Mouse (Mus musculus) myocyte (in vitro differentiated cells): ENCODE measurements around the gene Mus81. TPM values are rescaled to one million over a fixed set of nuclear protein-coding genes. Genes with fewer than 3 reads are reported as not detected.

Experiments
- H3K27me3 ChIP-seq: one replicate; pipeline ENCODE4 v1.6.1; 2011; ENCODE audit not compliant: control insufficient read depth, insufficient read depth, insufficient read length
- H3K36me3 ChIP-seq: one replicate; pipeline ENCODE4 v1.6.1; 2011; ENCODE audit not compliant: control insufficient read depth, insufficient read depth
- H3K4me2 ChIP-seq: one replicate; pipeline ENCODE4 v1.6.1; 2011; ENCODE audit warnings: low read depth, control low read depth
- H3K4me3 ChIP-seq: one replicate; pipeline ENCODE4 v1.5.1; 2011; ENCODE audit warnings: mild to moderate bottlenecking, control low read depth, moderate library complexity
- H3K79me2 ChIP-seq: one replicate; pipeline ENCODE4 v1.6.1; 2011; ENCODE audit not compliant: control insufficient read depth, insufficient read depth
- H3ac ChIP-seq: one replicate; pipeline ENCODE4 v1.6.1; 2011; ENCODE audit not compliant: control insufficient read depth, insufficient read length
- CEBPB ChIP-seq: IDR thresholded peaks from 2 replicates; pipeline ENCODE4 v1.6.1; 2011; ENCODE audit warnings: mild to moderate bottlenecking, moderate library complexity; ENCODE audit not compliant: poor library complexity, insufficient read depth, severe bottlenecking
- E2F4 ChIP-seq: IDR thresholded peaks from one replicate; pipeline ENCODE4 v1.6.1; 2011; ENCODE audit warnings: mild to moderate bottlenecking, control low read depth, moderate library complexity; ENCODE audit not compliant: insufficient read depth
- MAX ChIP-seq: IDR thresholded peaks from one replicate; pipeline ENCODE4 v1.6.1; 2011; ENCODE audit warnings: low read depth, mild to moderate bottlenecking, control low read depth
- MYOD1 ChIP-seq, 3 experiments: IDR thresholded peaks; one replicate each; pipeline ENCODE4 v1.6.1; 2011; ENCODE audit warnings: control low read depth in 2 of 3, low read depth in 2 of 3, mild to moderate bottlenecking in 2 of 3, moderate library complexity in 1 of 3; ENCODE audit not compliant: insufficient read length in 2 of 3, control insufficient read depth in 1 of 3
- MYOG ChIP-seq, 3 experiments: IDR thresholded peaks; one replicate each; pipeline ENCODE4 v1.6.1; 2011; ENCODE audit warnings: control low read depth in 2 of 3, low read depth in 2 of 3, mild to moderate bottlenecking in 2 of 3; ENCODE audit not compliant: insufficient read length in 2 of 3, control insufficient read depth in 1 of 3, insufficient read depth in 1 of 3
- POLR2A ChIP-seq: IDR thresholded peaks from one replicate; pipeline ENCODE4 v1.6.1; 2011; ENCODE audit warnings: low read depth, mild to moderate bottlenecking, control low read depth, moderate library complexity; ENCODE audit not compliant: insufficient read length
- POLR2AphosphoS2 ChIP-seq: IDR thresholded peaks from one replicate; pipeline ENCODE4 v1.6.1; 2011; ENCODE audit warnings: low read depth, control low read depth; ENCODE audit not compliant: insufficient read length
- REST ChIP-seq: IDR thresholded peaks from one replicate; pipeline ENCODE4 v1.6.1; 2011; ENCODE audit warnings: mild to moderate bottlenecking, control low read depth, moderate library complexity; ENCODE audit not compliant: insufficient read depth, insufficient read length
- SRF ChIP-seq: IDR thresholded peaks from one replicate; pipeline ENCODE4 v1.6.1; 2011; ENCODE audit warnings: low read depth; ENCODE audit not compliant: control insufficient read depth, insufficient read length
- TCF12 ChIP-seq: IDR thresholded peaks from one replicate; pipeline ENCODE4 v1.6.1; 2011; ENCODE audit warnings: mild to moderate bottlenecking, control low read depth; ENCODE audit not compliant: poor library complexity, insufficient read depth, severe bottlenecking
- TCF3 ChIP-seq: IDR thresholded peaks from one replicate; pipeline ENCODE4 v1.6.1; 2011; ENCODE audit warnings: low read depth, control low read depth; ENCODE audit not compliant: insufficient read length
- USF1 ChIP-seq: IDR thresholded peaks from one replicate; pipeline ENCODE4 v1.6.1; 2011; ENCODE audit warnings: low read depth, mild to moderate bottlenecking, control low read depth, moderate library complexity
- polyA plus RNA-seq: library from polyadenylated mRNA; unstranded; fragments of >200 nt; fragmentation: generic; extraction: Trizol; gene quantifications from one replicate; pipeline ENCODE4 v1.2.1, GENCODE M21; 2012; ENCODE audit warnings: missing spikeins

Gene Mus81
- polyA plus RNA-seq, 1 experiment: 66.4 TPM

- peaks cover 23% of the 10 kb centered on the region for H3K36me3 ChIP-seq
- H3K4me3 ChIP-seq: no peak overlapping the region
- no peak overlapping the region for H3K4me2 ChIP-seq
- no peaks in the 10 kb centered on the region for H3K27me3 ChIP-seq
- no peak for TF ChIP-seq MAX
- peak; percentile 75 for TF ChIP-seq POLR2AphosphoS2
- no peak for TF ChIP-seq SRF
- no peak for TF ChIP-seq MYOG (IDR thresholded peaks at IDR 0.05; ENCODE audit: control insufficient read depth in 1 of 3, insufficient read depth in 1 of 3, insufficient read length in 2 of 3, low read depth in 2 of 3)
- no peak for TF ChIP-seq MYOD1 (IDR thresholded peaks at IDR 0.05; ENCODE audit: control insufficient read depth in 1 of 3, insufficient read length in 2 of 3, low read depth in 2 of 3)
- no peak for TF ChIP-seq CEBPB
- no peak for TF ChIP-seq E2F4
- no peak for TF ChIP-seq REST
- TF ChIP-seq USF1: no peak
- H3K79me2 ChIP-seq: peaks cover 14% of the 10 kb centered on the region
- no peak overlapping the region for H3ac ChIP-seq
These were observed 4.5 kb downstream of the Mus81 start for GRCm38 (mm10) chr19:5483386-5484359.

GRCm38 (mm10) chr19:5481398-5481797, 6.8 kb downstream of the Mus81 start:
- Histone ChIP-seq H3K79me2 (peaks cover 7% of the 10 kb centered on the region), H3K36me3 (peaks cover 27% of the 10 kb centered on the region), H3K4me3 (no peak overlapping the region), H3K27me3 (no peaks in the 10 kb centered on the region), H3K4me2 (no peak overlapping the region), H3ac (no peak overlapping the region)
- TF ChIP-seq POLR2A (peak; percentile 25), MYOG (IDR thresholded peaks at IDR 0.05; ENCODE audit: control insufficient read depth in 1 of 3, insufficient read depth in 1 of 3, insufficient read length in 2 of 3, low read depth in 2 of 3) (no peak), POLR2AphosphoS2 (peak; percentile 61), MYOD1 (IDR thresholded peaks at IDR 0.05; ENCODE audit: control insufficient read depth in 1 of 3, insufficient read length in 2 of 3, low read depth in 2 of 3) (no peak)

- Histone ChIP-seq H3K27me3 (no peaks in the 10 kb centered on the region), H3K79me2 (peaks cover 13% of the 10 kb centered on the region), H3K36me3 (peaks cover 20% of the 10 kb centered on the region), H3K4me2 (no peak overlapping the region), H3K4me3 (no peak overlapping the region), H3ac (no peak overlapping the region)
- TF ChIP-seq REST (no peak), E2F4 (no peak), CEBPB (no peak), MAX (no peak), POLR2A (peak; percentile 10), TCF12 (no peak), SRF (no peak), MYOG (IDR thresholded peaks at IDR 0.05; ENCODE audit: control insufficient read depth in 1 of 3, insufficient read depth in 1 of 3, insufficient read length in 2 of 3, low read depth in 2 of 3) (peak in 2 of 3 experiments; percentile 12 to 51), TCF3 (no peak), USF1 (no peak), POLR2AphosphoS2 (peak; percentile 72), MYOD1 (IDR thresholded peaks at IDR 0.05; ENCODE audit: control insufficient read depth in 1 of 3, insufficient read length in 2 of 3, low read depth in 2 of 3) (peak in 2 of 3 experiments; percentile 54 to 69)
These were observed 8.2 kb downstream of the Mus81 start for GRCm38 (mm10) chr19:5480016-5480415.

GRCm38 (mm10) chr19:5477668-5478300, 10.4 kb downstream of the Mus81 start:
- Histone ChIP-seq H3K4me3 (no peak overlapping the region), H3K36me3 (peaks cover 9% of the 10 kb centered on the region), H3K79me2 (peaks cover 19% of the 10 kb centered on the region), H3ac (no peak overlapping the region), H3K4me2 (no peak overlapping the region), H3K27me3 (no peaks in the 10 kb centered on the region)
- no peak for TF ChIP-seq REST
- no peak for TF ChIP-seq E2F4
- TF ChIP-seq POLR2AphosphoS2: peak; percentile 5
